8 mouse cellular contexts compared by ENCODE assay signal in the genomic region with DNA sequence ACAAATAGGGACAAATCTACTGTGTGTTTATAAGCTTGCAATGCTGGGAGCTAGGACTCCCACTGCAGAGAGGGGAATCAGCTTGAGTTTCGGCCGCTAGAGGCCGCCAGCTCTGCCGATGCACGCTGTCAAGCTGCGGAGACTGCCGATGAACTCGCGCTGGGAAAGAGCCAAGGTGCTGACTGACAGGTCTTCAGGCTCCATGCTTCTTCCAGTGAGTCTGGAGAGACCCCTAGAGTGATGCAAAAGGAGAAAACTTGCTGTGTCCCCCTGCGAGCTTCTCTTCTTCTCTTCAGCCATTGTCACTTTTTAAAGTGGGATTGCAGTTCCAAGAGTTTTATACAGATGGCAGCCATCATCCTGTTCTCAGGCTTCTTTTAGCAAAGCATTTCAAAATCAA. TPM values are rescaled to one million over a fixed set of nuclear protein-coding genes. Genes with fewer than 3 reads are reported as not detected.
DNase-seq lines count a peak whose midpoint lies in the region; ATAC-seq and TF ChIP-seq lines count a peak whose summit lies in the region.

No protein-coding gene starts in this region.

- H3K4me1 ChIP-seq in bone marrow macrophage, adult 2 months (ENCODE audit: control insufficient read depth, insufficient read depth, low read length): no peaks in the 10 kb centered on the region; the same call in 1 of the 2 replicates
- no peaks in the 10 kb centered on the region for H3K4me1 ChIP-seq in embryonic fibroblast, embryonic 13.5 days (ENCODE audit: control insufficient read depth, insufficient read depth, low read length)
- H3K4me1 ChIP-seq in heart, embryonic 10.5 days: peaks cover 16% of the 10 kb centered on the region
- H3K4me1 ChIP-seq in kidney, embryonic 14.5 days (ENCODE audit: control insufficient read depth, insufficient read depth, low read length): no peaks in the 10 kb centered on the region
- H3K4me1 ChIP-seq in limb, embryonic 14.5 days (ENCODE audit: control insufficient read depth, insufficient read depth, low read length): no peaks in the 10 kb centered on the region
- no peaks in the 10 kb centered on the region for H3K4me1 ChIP-seq in midbrain, embryonic 16.5 days (ENCODE audit: control insufficient read depth, insufficient read depth, low read length)

- 3% methylated on average over 10 of the region's 10 CpGs for WGBS in heart, embryonic 10.5 days
- WGBS in kidney, embryonic 14.5 days: 7% methylated on average over 10 of the region's 10 CpGs
- 2% methylated on average over 10 of the region's 10 CpGs for WGBS in limb, embryonic 14.5 days
- WGBS in midbrain, embryonic 16.5 days: 3% methylated on average over 10 of the region's 10 CpGs

- peak; percentile 94 for TF ChIP-seq CTCF in bone marrow macrophage, adult 2 months (IDR thresholded peaks at IDR 0.05; ENCODE audit: low read depth, low read length)
- TF ChIP-seq CTCF in embryonic fibroblast, embryonic 13.5 days (IDR thresholded peaks at IDR 0.05; ENCODE audit: borderline replicate concordance, insufficient read depth, low read length): peak; percentile 91

- H3K9me3 ChIP-seq in heart, embryonic 10.5 days: no peaks in the 10 kb centered on the region
- no peaks in the 10 kb centered on the region for H3K9me3 ChIP-seq in kidney, embryonic 14.5 days (ENCODE audit: control insufficient read depth, low read length)
- H3K9me3 ChIP-seq in limb, embryonic 14.5 days (ENCODE audit: control insufficient read depth, low read length): no peaks in the 10 kb centered on the region
- H3K9me3 ChIP-seq in midbrain, embryonic 16.5 days (replicated peaks; ENCODE audit: control insufficient read depth, low read length, poor library complexity, severe bottlenecking): no peaks in the 10 kb centered on the region

- H3K4me3 ChIP-seq in bone marrow macrophage, adult 2 months (ENCODE audit: insufficient read depth, low read length): no peak overlapping the region
- H3K4me3 ChIP-seq in embryonic fibroblast, embryonic 13.5 days (ENCODE audit: insufficient read depth, low read length): no peak overlapping the region
- peak overlapping the region; percentile 25 for H3K4me3 ChIP-seq in heart, embryonic 10.5 days
- H3K4me3 ChIP-seq in kidney, embryonic 14.5 days (ENCODE audit: low read length): no peak overlapping the region; the same call in 1 of the 2 replicates
- peak overlapping the region; percentile 6; the same call in 1 of the 2 replicates for H3K4me3 ChIP-seq in limb, embryonic 14.5 days (replicated peaks; ENCODE audit: low read length)
- H3K4me3 ChIP-seq in midbrain, embryonic 16.5 days (ENCODE audit: low read depth, low read length): peak overlapping the region; percentile 25

- peak; percentile 86 for ATAC-seq in kidney, embryonic 14.5 days (ENCODE audit: low FRiP score, low TSS enrichment)
- peak; percentile 71; the same call in 1 of the 2 replicates for ATAC-seq in limb, embryonic 14.5 days (ENCODE audit: low FRiP score, low read depth)
- peak; percentile 79 for ATAC-seq in midbrain, embryonic 16.5 days

- no peak overlapping the region for H3K27ac ChIP-seq in bone marrow macrophage, adult 2 months (ENCODE audit: insufficient read depth, low read depth, low read length)
- no peak overlapping the region for H3K27ac ChIP-seq in embryonic fibroblast, embryonic 13.5 days (ENCODE audit: insufficient read depth, low read length)
- H3K27ac ChIP-seq in heart, embryonic 10.5 days: no peak overlapping the region
- H3K27ac ChIP-seq in kidney, embryonic 14.5 days (ENCODE audit: low read depth, low read length): no peak overlapping the region
- H3K27ac ChIP-seq in limb, embryonic 14.5 days (replicated peaks; ENCODE audit: low read depth, low read length): no peak overlapping the region
- H3K27ac ChIP-seq in midbrain, embryonic 16.5 days (ENCODE audit: low read length): no peak overlapping the region

- DNase-seq in B cell, adult 2 months: peak; percentile 64 to 69
- DNase-seq in heart, embryonic 10.5 days (ENCODE audit: low spot score): peak; percentile 87
- DNase-seq in limb, embryonic 14.5 days (ENCODE audit: low spot score): peak; percentile 82
- peak; percentile 52 to 81 for DNase-seq in spleen, postnatal 10 days (ENCODE audit: low spot score in 2 of 2)

- TF ChIP-seq POLR2A in bone marrow macrophage, adult 2 months (IDR thresholded peaks at IDR 0.05; ENCODE audit: borderline replicate concordance, low read depth, low read length): no peak
- TF ChIP-seq POLR2A in embryonic fibroblast, embryonic 13.5 days (IDR thresholded peaks at IDR 0.05; ENCODE audit: low read depth, low read length): no peak
- TF ChIP-seq POLR2A in limb, embryonic 14.5 days (IDR thresholded peaks at IDR 0.05; ENCODE audit: borderline replicate concordance, extremely low read depth, insufficient read depth, insufficient read length): no peak

- peaks cover 49% of the 10 kb centered on the region for H3K36me3 ChIP-seq in heart, embryonic 10.5 days
- peaks cover 30% of the 10 kb centered on the region for H3K36me3 ChIP-seq in kidney, embryonic 14.5 days (ENCODE audit: control insufficient read depth, insufficient read depth, low read length)
- peaks cover 42% of the 10 kb centered on the region for H3K36me3 ChIP-seq in limb, embryonic 14.5 days (ENCODE audit: control insufficient read depth, insufficient read depth, low read length)
- peaks cover 10% of the 10 kb centered on the region for H3K36me3 ChIP-seq in midbrain, embryonic 16.5 days (ENCODE audit: control insufficient read depth, insufficient read depth, low read length)

- H3K27me3 ChIP-seq in heart, embryonic 10.5 days (ENCODE audit: insufficient read depth, poor library complexity, severe bottlenecking): no peaks in the 10 kb centered on the region
- no peaks in the 10 kb centered on the region for H3K27me3 ChIP-seq in kidney, embryonic 14.5 days (ENCODE audit: control insufficient read depth, insufficient read depth, low read length)
- H3K27me3 ChIP-seq in limb, embryonic 14.5 days (ENCODE audit: control insufficient read depth, insufficient read depth, low read length): no peaks in the 10 kb centered on the region
- H3K27me3 ChIP-seq in midbrain, embryonic 16.5 days (ENCODE audit: control insufficient read depth, insufficient read depth, low read depth, low read length): no peaks in the 10 kb centered on the region

- H3K9ac ChIP-seq in kidney, embryonic 14.5 days (ENCODE audit: low read depth, low read length): no peak overlapping the region
- H3K9ac ChIP-seq in limb, embryonic 14.5 days (ENCODE audit: low read depth, low read length, severe bottlenecking): no peak overlapping the region
- no peak overlapping the region for H3K9ac ChIP-seq in midbrain, embryonic 16.5 days (ENCODE audit: low read depth, low read length)

- peak overlapping the region; percentile 26 for H3K4me2 ChIP-seq in kidney, embryonic 14.5 days (replicated peaks; ENCODE audit: low read depth, low read length)
- H3K4me2 ChIP-seq in limb, embryonic 14.5 days (replicated peaks; ENCODE audit: low read depth, low read length, severe bottlenecking): peak overlapping the region; percentile 48
- peak overlapping the region; percentile 57 for H3K4me2 ChIP-seq in midbrain, embryonic 16.5 days (ENCODE audit: low read length)

RNA-seq across cellular contexts. Expression of a gene that starts 6.4 kb away (rescaled TPM):
- polyA plus RNA-seq in bone marrow macrophage, adult 2 months (2012; ENCODE audit: insufficient read depth, insufficient read length, missing spikeins): 4.7 and 6.5 TPM in 2 replicates
- 13.8 and 25.7 TPM in 2 replicates for polyA plus RNA-seq in embryonic fibroblast, embryonic 13.5 days (2011; ENCODE audit: insufficient read length, low read depth, missing spikeins)
- 30.2 and 38.2 TPM in 2 replicates for polyA plus RNA-seq in heart, embryonic 10.5 days (2016; fragmentation: Nextera tagmentation; extraction: Ambion mirVana)
- polyA plus RNA-seq in kidney, embryonic 14.5 days (2014; fragmentation: Nextera tagmentation; extraction: Ambion mirVana): 15.2 and 25.9 TPM in 2 replicates
- 26.0 and 28.3 TPM in 2 replicates for polyA plus RNA-seq in limb, embryonic 14.5 days (2012; rRNA removed)
- 17.4 and 18.9 TPM in 2 replicates for polyA plus RNA-seq in limb, embryonic 14.5 days (2014; fragmentation: Nextera tagmentation; extraction: Ambion mirVana)
- 1.9 and 3.9 TPM in 2 replicates for polyA plus RNA-seq in midbrain, embryonic 16.5 days (2015; fragmentation: Nextera tagmentation; extraction: Ambion mirVana)

RNA-seq across cellular contexts. Expression of a gene that starts 31.0 kb away (rescaled TPM):
- 37.9 and 49.7 TPM in 2 replicates for polyA plus RNA-seq in bone marrow macrophage, adult 2 months (2012; ENCODE audit: insufficient read depth, insufficient read length, missing spikeins)
- polyA plus RNA-seq in embryonic fibroblast, embryonic 13.5 days (2011; ENCODE audit: insufficient read length, low read depth, missing spikeins): 55.8 and 60.1 TPM in 2 replicates
- polyA plus RNA-seq in heart, embryonic 10.5 days (2016; fragmentation: Nextera tagmentation; extraction: Ambion mirVana): 40.6 and 45.6 TPM in 2 replicates
- polyA plus RNA-seq in kidney, embryonic 14.5 days (2014; fragmentation: Nextera tagmentation; extraction: Ambion mirVana): 43.4 and 56.0 TPM in 2 replicates
- 33.3 and 39.7 TPM in 2 replicates for polyA plus RNA-seq in limb, embryonic 14.5 days (2012; rRNA removed)
- polyA plus RNA-seq in limb, embryonic 14.5 days (2014; fragmentation: Nextera tagmentation; extraction: Ambion mirVana): 45.8 and 50.6 TPM in 2 replicates
- polyA plus RNA-seq in midbrain, embryonic 16.5 days (2015; fragmentation: Nextera tagmentation; extraction: Ambion mirVana): 41.0 and 43.1 TPM in 2 replicates

RNA-seq across cellular contexts. Expression of a gene that starts 39.5 kb away (rescaled TPM):
- polyA plus RNA-seq in bone marrow macrophage, adult 2 months (2012; ENCODE audit: insufficient read depth, insufficient read length, missing spikeins): not detected in 2 replicates
- not detected in 2 replicates for polyA plus RNA-seq in embryonic fibroblast, embryonic 13.5 days (2011; ENCODE audit: insufficient read length, low read depth, missing spikeins)
- polyA plus RNA-seq in heart, embryonic 10.5 days (2016; fragmentation: Nextera tagmentation; extraction: Ambion mirVana): not detected in 2 replicates
- polyA plus RNA-seq in kidney, embryonic 14.5 days (2014; fragmentation: Nextera tagmentation; extraction: Ambion mirVana): 0.24 TPM in 1 of 2 replicates, not detected in the other
- polyA plus RNA-seq in limb, embryonic 14.5 days (2012; rRNA removed): not detected in 2 replicates
- not detected in 2 replicates for polyA plus RNA-seq in limb, embryonic 14.5 days (2014; fragmentation: Nextera tagmentation; extraction: Ambion mirVana)
- not detected in 2 replicates for polyA plus RNA-seq in midbrain, embryonic 16.5 days (2015; fragmentation: Nextera tagmentation; extraction: Ambion mirVana)

Comparison
In these comparisons a context has a peak if more than half of its experiments do, and no peak if none do; other contexts are left out.
1. H3K4me3 ChIP-seq: peak in heart, embryonic 10.5 days (single experiment), limb, embryonic 14.5 days (single experiment) and midbrain, embryonic 16.5 days (single experiment); none in bone marrow macrophage, adult 2 months (single experiment), embryonic fibroblast, embryonic 13.5 days (single experiment) and kidney, embryonic 14.5 days (single experiment).
2. Peak in every context shown above with its lines, with median percentiles within 50 percentile points of each other: DNase-seq, ATAC-seq and H3K4me2 ChIP-seq.